Mouse (Mus musculus) heart, embryonic 10.5 days (tissue): ENCODE results near the gene Pdss2. TPM values are rescaled to one million over a fixed set of nuclear protein-coding genes. Genes with fewer than 3 reads are reported as not detected.

Experiments
- DNase-seq: peaks from one replicate; pipeline ENCODE4 v3.0.0-alpha.2; 2017; ENCODE audit warnings: low spot score
- H3K27ac ChIP-seq: fragments of 300-500 bp; sonication (generic); 2 replicates; pipeline ENCODE4 v1.5.1; 2016; ENCODE audit warnings: mild to moderate bottlenecking
- H3K27me3 ChIP-seq: fragments of 300-500 bp; sonication (generic); 2 replicates; pipeline ENCODE4 v1.6.1; 2016; ENCODE audit warnings: mild to moderate bottlenecking; ENCODE audit not compliant: poor library complexity, insufficient read depth, severe bottlenecking
- H3K36me3 ChIP-seq: fragments of 300-500 bp; sonication (generic); 2 replicates; pipeline ENCODE4 v1.6.1; 2016; ENCODE audit warnings: mild to moderate bottlenecking, moderate library complexity
- H3K4me1 ChIP-seq: fragments of 300-500 bp; sonication (generic); 2 replicates; pipeline ENCODE4 v1.6.1; 2016; ENCODE audit warnings: mild to moderate bottlenecking
- H3K4me3 ChIP-seq: fragments of 300-500 bp; sonication (generic); 2 replicates; pipeline ENCODE4 v1.5.1; 2016; ENCODE audit warnings: mild to moderate bottlenecking, moderate library complexity
- H3K9me3 ChIP-seq: fragments of 300-500 bp; sonication (generic); 2 replicates; pipeline ENCODE4 v1.6.1; 2016; ENCODE audit warnings: mild to moderate bottlenecking, moderate library complexity
- WGBS: fragments of 180-500 bp; shearing (Covaris S2); methylation state at CpG from one replicate; pipeline ENCODE4 v1.1.7; 2016; 5-methylcytosine and 5-hydroxymethylcytosine counted together
- polyA plus RNA-seq: library from polyadenylated mRNA; unstranded; fragments of >200 nt; fragmentation: Nextera tagmentation; extraction: Ambion mirVana; gene quantifications from 2 replicates; pipeline ENCODE4 v1.2.1, GENCODE M21; 2016

Gene Pdss2
- polyA plus RNA-seq, 1 experiment from 2014 or later = 13.0 TPM

- no peak for DNase-seq
- H3K4me1 ChIP-seq = peaks cover 6% of the 10 kb centered on the region; the same call in 1 of the 2 replicates
- WGBS = 79% methylated on average over 3 of the region's 3 CpGs
- H3K36me3 ChIP-seq = no peaks in the 10 kb centered on the region
- 0 out of 2 replicates have a peak, but pooled peaks cover 3% of the 10 kb centered on the region for H3K27me3 ChIP-seq
- no peak overlapping the region for H3K4me3 ChIP-seq
- no peak overlapping the region for H3K27ac ChIP-seq
- no peaks in the 10 kb centered on the region for H3K9me3 ChIP-seq
These were observed 227.4 kb downstream of the Pdss2 start for GRCm38 (mm10) chr10:43448656-43449055.

- H3K27ac ChIP-seq = no peak overlapping the region
- 25% methylated on average over 16 of the region's 16 CpGs for WGBS
- no peaks in the 10 kb centered on the region for H3K36me3 ChIP-seq
These were observed 230.8 kb downstream of the Pdss2 start for GRCm38 (mm10) chr10:43451848-43452662.

GRCm38 (mm10) chr10:43452663-43452996 lies 231.3 kb downstream of the Pdss2 start:
- Histone ChIP-seq H3K4me3 (peak overlapping the region; percentile 48), H3K27me3 (0 out of 2 replicates have a peak, but pooled peaks cover 3% of the 10 kb centered on the region), H3K36me3 (no peaks in the 10 kb centered on the region), H3K27ac (no peak overlapping the region), H3K9me3 (no peaks in the 10 kb centered on the region), H3K4me1 (peaks cover 9% of the 10 kb centered on the region; the same call in 1 of the 2 replicates)
- 17% methylated on average over 5 of the region's 5 CpGs for WGBS
- no peak for DNase-seq

More at GRCm38 (mm10) chr10:43451848-43452662, 230.8 kb downstream of the Pdss2 start:
- DNase-seq = peak; percentile 88
- peaks cover 9% of the 10 kb centered on the region; the same call in 1 of the 2 replicates for H3K4me1 ChIP-seq
- 0 out of 2 replicates have a peak, but pooled peaks cover 3% of the 10 kb centered on the region for H3K27me3 ChIP-seq
- no peaks in the 10 kb centered on the region for H3K9me3 ChIP-seq
- H3K4me3 ChIP-seq = peak overlapping the region; percentile 48

GRCm38 (mm10) chr10:43454219-43454618 lies 232.9 kb downstream of the Pdss2 start:
- no peaks in the 10 kb centered on the region for H3K9me3 ChIP-seq
- no peak overlapping the region for H3K4me3 ChIP-seq
- 0 out of 2 replicates have a peak, but pooled peaks cover 3% of the 10 kb centered on the region for H3K27me3 ChIP-seq
- DNase-seq = no peak
- 85% methylated on average over 1 of the region's 1 CpGs for WGBS
- H3K36me3 ChIP-seq = no peaks in the 10 kb centered on the region
- peaks cover 9% of the 10 kb centered on the region; the same call in 1 of the 2 replicates for H3K4me1 ChIP-seq
- H3K27ac ChIP-seq = no peak overlapping the region; the same call in 1 of the 2 replicates

GRCm38 (mm10) chr10:43454671-43455070 lies 233.4 kb downstream of the Pdss2 start:
- no peak overlapping the region; the same call in 1 of the 2 replicates for H3K27ac ChIP-seq
- H3K4me1 ChIP-seq = peaks cover 9% of the 10 kb centered on the region; the same call in 1 of the 2 replicates
- DNase-seq = no peak
- WGBS = 56% methylated on average over 3 of the region's 3 CpGs
- H3K36me3 ChIP-seq = no peaks in the 10 kb centered on the region
- 0 out of 2 replicates have a peak, but pooled peaks cover 3% of the 10 kb centered on the region for H3K27me3 ChIP-seq
- H3K4me3 ChIP-seq = no peak overlapping the region
- no peaks in the 10 kb centered on the region for H3K9me3 ChIP-seq

- Histone ChIP-seq H3K9me3 (no peaks in the 10 kb centered on the region), H3K4me1 (peaks cover 3% of the 10 kb centered on the region), H3K4me3 (no peak overlapping the region), H3K27ac (no peak overlapping the region), H3K27me3 (no peaks in the 10 kb centered on the region), H3K36me3 (no peaks in the 10 kb centered on the region)
- WGBS = 84% methylated on average over 5 of the region's 5 CpGs
- DNase-seq = no peak
These were observed 241.5 kb downstream of the Pdss2 start for GRCm38 (mm10) chr10:43462821-43463220.

- H3K27ac ChIP-seq = no peak overlapping the region
- WGBS = 61% methylated on average over 3 of the region's 3 CpGs
- H3K4me1 ChIP-seq = peaks cover 6% of the 10 kb centered on the region
- no peaks in the 10 kb centered on the region for H3K9me3 ChIP-seq
- H3K27me3 ChIP-seq = no peaks in the 10 kb centered on the region
- H3K36me3 ChIP-seq = no peaks in the 10 kb centered on the region
- no peak for DNase-seq
- H3K4me3 ChIP-seq = no peak overlapping the region
These were observed 241.9 kb downstream of the Pdss2 start for GRCm38 (mm10) chr10:43463227-43463626.

- Histone ChIP-seq H3K4me3 (no peak overlapping the region), H3K27ac (no peak overlapping the region), H3K27me3 (no peaks in the 10 kb centered on the region), H3K9me3 (no peaks in the 10 kb centered on the region), H3K36me3 (no peaks in the 10 kb centered on the region), H3K4me1 (peaks cover 6% of the 10 kb centered on the region)
- DNase-seq = no peak
- 91% methylated on average over 2 of the region's 2 CpGs for WGBS
These were observed 244.9 kb downstream of the Pdss2 start for GRCm38 (mm10) chr10:43466223-43466622.

- no peaks in the 10 kb centered on the region for H3K9me3 ChIP-seq
These were observed 246.4 kb downstream of the Pdss2 start for GRCm38 (mm10) chr10:43467659-43468058.

GRCm38 (mm10) chr10:43468293-43468692 lies 247.0 kb downstream of the Pdss2 start:
- Histone ChIP-seq H3K36me3 (no peaks in the 10 kb centered on the region), H3K4me1 (peaks cover 6% of the 10 kb centered on the region), H3K27me3 (no peaks in the 10 kb centered on the region), H3K4me3 (no peak overlapping the region), H3K27ac (no peak overlapping the region), H3K9me3 (no peaks in the 10 kb centered on the region)
- no peak for DNase-seq
- WGBS = 87% methylated on average over 6 of the region's 6 CpGs

More at GRCm38 (mm10) chr10:43467659-43468058, 246.4 kb downstream of the Pdss2 start:
- H3K36me3 ChIP-seq = no peaks in the 10 kb centered on the region
- peaks cover 6% of the 10 kb centered on the region for H3K4me1 ChIP-seq
- WGBS = 26% methylated on average over 13 of the region's 13 CpGs
- no peak for DNase-seq
- no peaks in the 10 kb centered on the region for H3K27me3 ChIP-seq
- H3K4me3 ChIP-seq = peak overlapping the region; percentile 36
- H3K27ac ChIP-seq = no peak overlapping the region

- WGBS = 50% methylated on average over 4 of the region's 4 CpGs
- Histone ChIP-seq H3K36me3 (no peaks in the 10 kb centered on the region), H3K4me1 (peaks cover 12% of the 10 kb centered on the region; the same call in 1 of the 2 replicates), H3K4me3 (no peak overlapping the region), H3K27ac (no peak overlapping the region), H3K9me3 (no peaks in the 10 kb centered on the region), H3K27me3 (no peaks in the 10 kb centered on the region)
- no peak for DNase-seq
These were observed 254.1 kb downstream of the Pdss2 start for GRCm38 (mm10) chr10:43475376-43475775.

- 6% methylated on average over 9 of the region's 9 CpGs for WGBS
- peak overlapping the region; percentile 89 for H3K4me3 ChIP-seq
- no peak for DNase-seq
- H3K36me3 ChIP-seq = no peaks in the 10 kb centered on the region
- H3K27me3 ChIP-seq = no peaks in the 10 kb centered on the region
- H3K27ac ChIP-seq = peak overlapping the region; percentile 99
- peaks cover 30% of the 10 kb centered on the region for H3K4me1 ChIP-seq
- H3K9me3 ChIP-seq = no peaks in the 10 kb centered on the region
These were observed 256.2 kb downstream of the Pdss2 start for GRCm38 (mm10) chr10:43477459-43477858.
